ENCODE assay signal across 27 mouse cellular contexts in the genomic region with DNA sequence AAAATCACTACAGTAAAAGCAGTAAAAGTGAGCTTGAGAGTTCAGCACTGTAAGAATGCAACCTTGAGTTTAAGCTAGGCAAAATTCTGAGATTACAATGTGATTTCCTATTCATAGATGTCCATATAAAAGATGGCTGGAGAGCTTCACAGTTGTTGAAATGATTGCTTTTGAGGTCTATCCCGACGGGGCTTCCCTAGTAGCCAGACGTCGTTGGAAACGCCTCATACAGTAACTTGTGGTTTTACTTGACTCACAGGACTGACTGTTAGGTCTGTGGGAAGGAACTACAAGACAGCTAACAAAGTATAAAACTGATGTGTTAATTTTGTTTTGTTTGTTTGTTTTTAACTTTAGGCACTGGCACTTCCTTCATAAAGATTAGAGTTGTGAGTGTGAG.
"Had no signal": no experiment of that assay in that cellular context is flagged by ENCODE, and none has a peak within 500 bp of the region (broad histone marks: within the 10 kb centered on the region; RNA-seq: fewer than 3 reads in every experiment).

No protein-coding gene starts in this region.

- H3K9me3 ChIP-seq: heart, embryonic 10.5 days; heart, embryonic 12.5 days; hindbrain, embryonic 10.5 days; hindbrain, embryonic 12.5 days; intestine, embryonic 15.5 days; limb, embryonic 10.5 days; limb, embryonic 12.5 days; liver, embryonic 13.5 days; liver, embryonic 15.5 days had no signal

- H3K27ac ChIP-seq: gastrocnemius, adult 2 months; heart, embryonic 10.5 days; hindbrain, embryonic 10.5 days; hindbrain, embryonic 12.5 days; hindbrain, embryonic 14.5 days; intestine, embryonic 15.5 days; layer of hippocampus, adult 2 months; left cerebral cortex, adult 2 months; limb, embryonic 10.5 days; limb, embryonic 12.5 days; liver, embryonic 13.5 days; liver, embryonic 15.5 days had no signal

- H3K4me3 ChIP-seq: gastrocnemius, adult 2 months; heart, embryonic 10.5 days; heart, embryonic 12.5 days; hindbrain, embryonic 10.5 days; hindbrain, embryonic 12.5 days; intestine, embryonic 15.5 days; layer of hippocampus, adult 2 months; left cerebral cortex, adult 2 months; limb, embryonic 10.5 days; limb, embryonic 12.5 days; liver, embryonic 13.5 days; liver, embryonic 15.5 days had no signal

- DNase-seq: gastrocnemius, adult 2 months; gastrocnemius, postnatal 14 days; gastrocnemius, postnatal 36 days; heart, adult 18-20 months; heart, postnatal 10 days; heart, postnatal 4 days; kidney, adult 18-20 months; kidney, adult 8-10 months; kidney, postnatal 10 days; kidney, postnatal 25 days; kidney, postnatal 4 days; liver; liver, embryonic 13.5 days had no signal

- ATAC-seq: hindbrain, embryonic 16.5 days; inflammation-experienced regulatory T-cells, adult 6 months; intestine, embryonic 15.5 days; intestine, postnatal 0 days had no signal

- H3K27me3 ChIP-seq: heart, embryonic 12.5 days; hindbrain, embryonic 12.5 days; intestine, embryonic 15.5 days; limb, embryonic 12.5 days; liver, embryonic 13.5 days; liver, embryonic 15.5 days had no signal
